Mouse (Mus musculus) induced T-regulatory cell, adult 2 months (primary cell): ENCODE data around the gene Tekt3.

Experiments
- DNase-seq: peaks from one replicate; pipeline ENCODE4 v3.0.0-alpha.2; 2012; ENCODE audit warnings: low read depth

Gene Tekt3

DNA sequence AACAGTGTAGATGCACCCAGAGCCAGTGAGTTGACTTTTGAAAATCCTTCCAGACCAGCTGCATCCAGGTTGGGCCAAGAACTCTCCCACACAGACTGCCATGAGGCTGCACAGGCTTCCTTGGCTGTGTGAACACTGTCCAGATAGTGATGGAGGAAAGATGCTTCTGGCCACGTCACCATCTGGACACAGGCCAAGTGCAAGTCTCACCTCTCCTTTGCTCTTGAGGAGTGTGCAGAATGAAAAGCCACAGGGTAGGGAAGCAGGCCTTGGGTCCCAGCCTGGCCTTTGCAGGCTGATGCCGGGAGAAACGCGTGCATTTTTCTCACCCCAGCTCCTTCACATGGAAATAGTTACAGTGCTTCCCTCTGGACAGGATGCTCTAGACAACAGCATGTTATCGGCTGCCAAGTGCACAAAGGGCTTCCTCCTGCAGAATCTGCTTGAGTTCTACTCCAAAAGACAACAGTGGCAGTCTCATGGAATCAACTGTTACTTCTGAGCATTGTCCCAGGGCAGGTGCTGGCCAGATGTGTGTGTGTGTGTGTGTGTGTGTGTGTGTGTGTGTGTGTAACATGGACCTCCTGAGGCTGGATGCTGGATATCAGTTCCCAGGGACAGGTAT lies 64.5 kb downstream of the Tekt3 start:
- DNase-seq = no peak

DNA sequence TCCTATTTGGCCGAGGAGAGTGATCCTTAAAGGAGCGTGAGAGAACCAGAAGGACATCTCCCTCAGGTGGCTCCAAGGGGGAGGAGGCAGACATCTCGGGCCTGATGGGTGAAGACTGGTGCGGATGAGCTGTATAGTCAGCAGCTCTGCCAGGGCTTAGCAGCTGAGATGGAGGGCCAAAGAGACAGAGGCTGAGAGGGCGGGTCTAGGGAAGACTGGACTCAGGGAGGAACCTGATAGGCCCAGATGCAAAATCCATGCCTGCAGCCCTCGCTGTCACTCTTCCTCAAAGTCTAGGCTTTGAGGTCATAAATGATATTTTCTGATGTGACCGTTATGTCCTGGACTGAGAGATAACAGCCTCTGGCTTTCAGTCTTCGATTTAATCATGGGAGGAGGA lies 65.5 kb downstream of the Tekt3 start:
- DNase-seq = no peak

DNA sequence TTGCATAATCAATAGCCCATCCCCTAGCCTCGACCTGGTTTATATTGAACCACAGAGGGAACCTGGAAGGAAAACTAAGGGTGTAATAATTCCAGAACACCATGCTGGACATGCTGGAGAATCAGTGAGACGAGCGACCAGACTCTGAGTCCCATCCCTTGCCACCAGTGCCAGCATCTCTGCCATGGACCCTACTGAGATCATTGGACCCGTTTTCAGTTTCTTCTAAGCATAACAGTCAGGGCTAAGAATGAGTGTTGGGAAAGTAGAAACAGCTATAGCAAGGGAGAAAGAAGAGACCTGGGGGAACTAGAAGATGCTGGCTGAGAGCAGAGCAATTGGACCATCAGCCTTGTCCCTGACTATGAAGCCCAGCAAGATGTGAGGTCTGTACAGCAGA lies 66.1 kb downstream of the Tekt3 start:
- no peak for DNase-seq

DNA sequence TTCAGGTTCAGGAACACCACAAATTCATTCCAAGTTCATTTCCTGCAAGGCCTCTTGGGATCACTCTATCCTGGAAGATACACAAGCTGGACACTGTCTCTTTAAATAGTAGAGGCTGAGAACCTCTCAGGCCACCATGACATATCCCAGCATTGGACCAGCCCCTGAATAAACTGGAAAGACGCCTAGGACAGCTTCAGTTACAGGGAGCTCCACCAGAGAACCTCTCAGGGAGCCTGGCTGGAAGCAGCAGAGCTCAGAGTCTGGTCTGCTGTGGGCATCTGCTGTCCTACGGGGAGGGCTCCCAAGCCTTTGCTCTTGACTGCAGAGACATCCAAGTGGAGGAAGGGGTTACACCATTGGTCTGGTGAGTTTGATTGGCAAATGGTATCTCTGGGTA lies 67.3 kb downstream of the Tekt3 start, which contains the start of gene Pmp22:
Pmp22 (plus strand) TSS at position 199 of the 400 bp plus-strand sequence.
- DNase-seq = no peak

DNA sequence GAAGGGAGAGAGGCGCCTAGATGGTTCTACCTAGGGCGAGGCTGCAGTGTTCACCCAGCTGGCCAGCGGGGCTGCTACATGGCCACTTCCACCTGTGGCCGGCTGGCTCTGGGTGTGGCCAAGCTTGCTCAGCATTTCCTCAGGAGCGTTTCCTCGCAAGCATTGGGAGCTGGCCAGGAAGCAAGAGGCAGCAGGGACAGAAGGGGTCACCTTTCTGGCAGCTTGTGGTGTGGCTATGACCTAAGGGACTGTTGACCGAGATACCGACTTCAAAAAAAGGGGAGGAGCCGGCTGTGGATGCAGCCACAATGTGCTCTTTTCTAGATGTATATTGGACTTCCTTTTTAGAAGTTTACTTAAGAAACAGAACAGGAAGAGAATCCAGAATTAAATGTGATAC lies 67.9 kb downstream of the Tekt3 start:
- no peak for DNase-seq

DNA sequence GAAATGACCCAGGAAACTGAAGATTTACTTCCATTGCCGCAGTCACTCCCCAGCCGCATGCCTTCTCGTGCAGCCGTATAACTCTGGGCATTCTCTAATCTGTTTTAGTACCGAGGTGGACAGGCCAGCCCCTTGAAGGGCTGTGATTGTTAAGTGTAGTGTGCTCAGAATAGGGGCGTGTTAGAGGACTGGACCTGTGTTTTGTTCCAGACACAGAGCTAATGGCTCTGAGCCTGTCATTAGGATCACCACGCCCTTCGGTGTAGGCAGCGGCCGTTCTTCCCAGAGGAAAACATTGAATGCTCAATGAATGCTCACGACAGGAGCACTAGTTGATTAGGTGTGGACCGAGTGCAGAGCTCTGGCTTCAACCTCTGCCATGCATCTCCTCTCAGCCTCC lies 68.4 kb downstream of the Tekt3 start:
- DNase-seq = no peak

DNA sequence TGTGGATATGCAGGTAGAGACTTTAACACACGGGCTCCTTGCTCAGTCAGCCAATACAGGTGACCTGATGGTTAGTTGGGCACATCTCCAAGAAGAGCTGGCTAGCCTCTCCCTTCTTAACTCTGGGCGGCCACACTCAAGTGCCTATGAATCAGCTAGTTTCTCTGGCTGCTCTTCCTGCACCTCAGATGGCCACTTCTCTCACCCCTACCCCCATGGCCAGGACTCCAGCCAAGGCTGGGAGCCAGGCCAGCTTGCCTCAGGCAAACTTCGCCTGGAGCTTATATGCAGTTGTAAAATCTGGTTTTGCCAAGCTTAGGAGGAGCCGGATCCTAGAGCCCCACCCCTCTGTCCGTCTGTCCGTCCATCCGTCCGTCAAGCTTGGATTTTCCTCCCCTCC lies 69.0 kb downstream of the Tekt3 start:
- DNase-seq = no peak

DNA sequence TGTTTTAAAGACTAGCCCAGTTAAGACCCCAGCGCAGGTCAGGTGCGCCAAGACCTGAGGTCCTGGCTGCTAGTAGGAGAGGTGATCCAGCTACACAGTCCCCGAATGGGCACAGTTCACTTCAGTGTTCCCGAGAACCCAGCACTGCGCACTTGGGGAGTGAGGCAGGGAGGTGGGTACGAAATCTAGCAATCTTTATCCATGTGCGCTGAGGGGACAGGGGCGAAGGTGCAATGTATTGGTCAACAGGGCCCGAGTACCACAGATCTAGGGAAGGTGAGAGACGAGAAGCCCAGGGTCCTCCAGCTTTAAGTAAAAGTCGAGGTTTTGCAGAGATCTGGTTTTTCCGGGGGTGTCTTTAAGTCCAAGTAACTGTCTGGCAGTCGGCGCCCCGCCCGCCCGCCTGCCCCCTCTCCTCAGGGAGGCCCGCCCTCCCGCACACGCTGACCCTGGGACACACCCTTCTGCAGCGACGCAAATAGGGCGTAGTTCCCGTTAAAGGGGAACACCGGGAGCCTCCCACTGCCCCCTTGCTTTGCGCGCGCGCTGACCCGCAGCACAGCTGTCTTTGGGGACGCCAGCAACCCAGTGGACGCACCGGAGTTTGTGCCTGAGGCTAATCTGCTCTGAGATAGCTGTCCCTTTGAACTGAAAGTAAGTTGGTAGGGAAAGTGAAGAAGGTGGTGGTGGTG lies 69.7 kb downstream of the Tekt3 start:
- no peak for DNase-seq

DNA sequence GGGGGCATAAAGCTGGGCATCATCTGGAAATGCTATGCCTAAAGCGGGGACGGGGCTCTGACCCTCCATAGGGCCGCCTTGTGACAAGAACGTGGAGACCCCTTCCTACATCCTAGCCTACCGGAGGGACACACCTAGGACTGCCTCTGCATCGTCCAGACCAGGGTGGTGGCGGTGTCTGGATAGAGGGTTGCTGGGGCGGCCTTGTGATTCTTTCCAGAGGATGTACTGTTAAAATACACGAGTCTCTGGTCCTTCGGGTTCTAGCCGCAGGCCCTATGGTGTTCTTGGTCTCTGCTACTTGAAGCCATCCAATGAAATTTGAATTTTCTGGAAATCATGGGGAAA lies 70.2 kb downstream of the Tekt3 start:
- no peak for DNase-seq

DNA sequence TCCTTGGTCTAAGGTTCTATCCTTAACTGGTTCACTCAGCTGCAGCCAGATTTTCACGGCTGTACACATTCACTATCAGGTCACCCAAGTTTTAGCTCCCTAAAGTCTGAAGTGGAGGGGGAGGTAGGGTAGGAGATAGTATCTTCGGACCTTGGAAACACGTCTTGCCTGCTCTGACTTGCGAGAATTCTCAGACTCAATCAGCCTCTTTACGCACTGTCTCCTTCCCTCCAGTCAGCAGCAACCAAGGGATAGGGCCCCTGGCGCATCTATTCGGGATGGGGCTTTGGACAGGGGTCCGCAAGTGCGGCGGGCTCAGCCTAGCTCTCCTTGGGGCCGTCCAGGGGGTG lies 70.7 kb downstream of the Tekt3 start:
- DNase-seq = no peak

DNA sequence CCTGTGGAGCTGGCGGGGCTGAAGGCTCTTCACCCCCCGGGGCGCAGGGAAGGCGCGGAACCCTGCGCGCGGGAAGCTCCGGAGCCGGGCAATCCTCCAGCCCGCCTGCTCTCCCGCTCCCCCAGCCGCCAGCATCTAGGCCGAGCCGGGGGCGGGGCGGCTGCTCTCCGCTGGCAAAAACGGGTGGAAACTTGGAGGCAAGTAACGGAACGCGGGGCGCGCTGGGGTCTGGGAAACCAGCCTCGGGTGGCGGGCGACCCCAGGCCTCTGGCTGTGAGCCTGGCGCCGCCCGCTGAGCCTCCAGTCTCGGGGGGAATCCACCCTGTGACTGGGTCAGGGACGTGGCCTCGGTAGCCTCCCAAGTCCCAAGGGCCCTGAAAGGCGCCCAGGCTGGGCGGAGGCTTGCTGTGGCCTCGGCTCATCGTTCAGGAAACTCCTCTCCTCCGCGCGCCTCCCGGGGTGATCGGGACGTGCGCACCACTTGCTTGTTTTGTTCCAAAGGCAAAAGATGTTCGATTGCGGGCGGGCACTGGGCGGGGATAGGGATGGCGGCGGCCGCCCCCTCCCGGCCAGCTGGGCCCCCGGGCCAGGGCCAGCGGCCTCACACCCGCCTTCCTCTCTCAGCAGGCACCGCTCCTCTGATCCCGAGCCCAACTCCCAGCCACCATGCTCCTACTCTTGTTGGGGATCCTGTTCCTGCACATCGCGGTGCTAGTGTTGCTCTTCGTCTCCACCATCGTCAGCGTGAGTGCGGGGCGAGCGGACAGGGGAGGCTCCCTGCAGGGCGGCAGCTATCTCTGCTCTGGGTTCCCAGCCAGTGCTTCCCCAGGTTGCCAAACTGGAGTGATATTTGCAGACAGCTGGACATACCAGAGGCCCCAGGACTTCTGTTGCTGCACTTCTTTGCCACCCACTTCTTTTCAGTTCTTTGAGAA lies 71.3 kb downstream of the Tekt3 start:
- no peak for DNase-seq

DNA sequence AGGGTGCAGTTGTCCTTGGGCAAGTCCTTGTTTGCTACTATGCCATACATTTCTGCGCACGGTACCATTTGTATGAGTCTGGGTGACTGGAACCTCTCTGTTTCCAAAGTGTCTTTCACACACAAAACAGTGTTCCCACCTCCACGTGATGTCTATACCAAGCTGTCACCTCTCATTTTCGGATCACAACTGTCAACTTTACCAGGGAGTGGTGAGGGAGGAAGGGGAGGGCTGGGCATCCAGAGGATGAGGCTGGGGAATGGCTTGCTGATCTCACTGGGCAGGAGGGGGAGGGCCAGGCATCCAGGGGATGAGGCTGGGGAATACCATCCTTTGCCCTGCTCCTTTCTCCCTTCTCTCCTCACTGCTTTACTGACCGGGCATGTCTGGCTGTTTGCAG lies 72.6 kb downstream of the Tekt3 start:
- no peak for DNase-seq

DNA sequence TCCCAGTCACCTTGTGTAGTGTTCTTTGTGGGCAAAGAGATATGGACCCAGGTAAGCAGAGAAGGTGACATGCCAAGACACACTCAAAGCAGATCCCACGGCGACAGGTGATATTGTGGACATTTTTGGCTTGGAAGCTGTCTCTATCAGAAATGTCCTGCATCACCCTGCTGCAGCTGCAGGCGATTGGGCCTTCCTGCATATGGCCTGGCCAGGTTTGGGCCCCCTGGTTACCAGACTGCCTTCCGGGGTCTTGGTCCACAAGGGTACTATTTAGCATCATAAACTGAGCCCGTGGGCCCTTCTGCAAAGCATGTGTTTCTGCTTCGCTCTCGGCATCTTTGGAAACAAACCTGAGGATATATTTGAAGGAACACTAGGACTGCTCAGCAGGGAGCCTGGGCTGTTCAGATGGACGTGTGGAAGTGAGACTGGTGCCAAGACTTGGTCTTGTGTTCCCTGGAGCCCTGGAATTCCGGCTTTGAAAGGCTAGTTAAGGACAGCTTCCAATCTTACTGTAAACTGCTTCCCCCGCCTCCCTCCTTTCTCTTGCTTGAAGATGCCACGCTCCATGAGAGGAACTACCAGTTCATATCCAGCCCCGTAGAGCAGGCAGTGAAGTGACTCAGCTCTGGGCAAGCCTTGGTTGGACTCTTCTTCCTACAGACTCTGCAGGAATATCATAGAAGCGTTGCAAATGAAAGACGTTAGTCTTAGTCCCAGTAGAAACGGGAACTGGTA lies 73.5 kb downstream of the Tekt3 start:
- no peak for DNase-seq

DNA sequence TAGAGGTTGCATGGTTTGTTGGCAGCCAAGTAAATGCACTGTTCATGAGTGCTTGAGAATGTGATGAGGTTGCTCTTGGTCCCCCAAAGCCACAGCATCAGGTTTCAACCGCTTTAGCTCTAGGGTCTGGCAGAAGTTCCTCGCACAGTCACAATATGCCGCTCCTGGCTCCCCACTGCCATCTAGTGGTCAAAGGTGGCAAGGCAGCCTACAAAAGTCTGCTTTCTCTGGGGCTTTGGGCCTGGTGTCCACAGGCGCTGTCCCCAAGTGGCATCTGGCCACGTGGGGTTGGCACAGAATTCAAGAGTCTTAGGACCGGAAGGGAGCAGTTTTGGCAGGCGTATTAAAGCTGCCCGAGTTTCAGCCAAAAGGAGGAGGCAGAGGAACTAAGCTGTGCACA lies 74.2 kb downstream of the Tekt3 start:
- DNase-seq = peak; percentile 71

DNA sequence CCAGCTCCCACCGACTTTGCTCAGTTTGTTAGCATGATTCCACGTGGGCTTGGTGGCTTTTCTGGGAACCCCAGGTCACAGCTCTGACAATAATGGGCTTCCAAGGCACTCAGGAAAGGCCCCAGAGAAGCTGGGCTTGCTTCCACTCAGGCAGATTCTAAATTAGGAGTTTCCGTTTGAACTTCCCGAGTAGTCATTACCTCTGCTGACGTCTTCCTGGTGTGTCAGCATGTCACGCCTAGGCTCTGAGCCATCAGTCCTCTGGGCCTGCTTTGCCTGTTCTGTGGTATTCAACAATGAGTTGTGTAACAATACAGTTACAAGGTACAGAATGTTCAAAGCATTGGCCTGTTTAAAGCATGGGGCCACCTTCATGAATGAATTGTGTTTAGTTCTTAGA lies 74.8 kb downstream of the Tekt3 start:
- DNase-seq = no peak

DNA sequence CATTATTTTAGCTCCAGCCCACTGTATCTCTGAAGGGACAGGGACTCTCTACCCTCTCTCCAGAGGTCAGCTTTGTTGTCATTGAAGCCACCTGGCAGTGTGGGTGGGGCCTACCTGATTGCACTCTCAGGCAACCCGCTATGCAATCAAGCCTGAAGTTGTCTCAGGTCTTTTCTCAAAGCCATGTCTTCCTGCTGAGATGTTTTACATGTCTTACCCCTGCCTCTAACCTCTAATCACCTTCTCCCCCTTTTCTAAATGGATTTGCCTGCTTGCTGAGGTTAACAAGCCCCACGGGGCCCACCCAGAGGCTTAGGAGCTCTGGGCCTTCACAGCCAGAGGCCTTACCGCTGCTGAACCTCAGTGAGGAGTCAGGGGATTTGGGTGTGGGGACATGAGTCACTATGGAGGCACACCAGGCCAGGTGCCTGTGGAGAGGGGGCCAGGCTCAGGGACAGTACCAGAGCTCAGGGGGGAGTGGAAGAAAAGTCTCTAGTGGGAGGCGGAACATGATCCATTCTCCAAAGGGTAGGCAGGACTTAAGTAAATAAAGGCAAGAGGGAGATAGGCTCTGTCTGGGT lies 75.5 kb downstream of the Tekt3 start:
- no peak for DNase-seq

DNA sequence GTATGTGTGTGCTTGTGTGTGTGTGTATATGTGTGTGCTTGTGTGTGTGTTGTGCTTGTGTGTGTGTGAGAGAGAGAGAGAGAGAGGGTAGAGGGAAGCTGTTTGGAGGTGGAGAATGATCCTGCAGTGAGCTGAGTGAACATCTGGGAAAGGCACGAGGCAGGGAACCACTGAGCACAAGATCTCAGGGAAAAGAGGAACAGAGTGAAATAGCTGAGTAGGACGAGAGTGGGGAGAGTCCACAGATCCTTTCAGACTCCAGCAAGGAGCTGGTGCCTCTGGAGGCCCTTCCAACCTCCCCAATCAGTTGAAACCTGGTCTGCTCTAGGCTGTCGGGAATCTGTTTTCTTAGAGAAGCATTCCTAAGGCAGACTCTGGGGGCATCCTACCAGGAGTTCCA lies 77.3 kb downstream of the Tekt3 start:
- no peak for DNase-seq

DNA sequence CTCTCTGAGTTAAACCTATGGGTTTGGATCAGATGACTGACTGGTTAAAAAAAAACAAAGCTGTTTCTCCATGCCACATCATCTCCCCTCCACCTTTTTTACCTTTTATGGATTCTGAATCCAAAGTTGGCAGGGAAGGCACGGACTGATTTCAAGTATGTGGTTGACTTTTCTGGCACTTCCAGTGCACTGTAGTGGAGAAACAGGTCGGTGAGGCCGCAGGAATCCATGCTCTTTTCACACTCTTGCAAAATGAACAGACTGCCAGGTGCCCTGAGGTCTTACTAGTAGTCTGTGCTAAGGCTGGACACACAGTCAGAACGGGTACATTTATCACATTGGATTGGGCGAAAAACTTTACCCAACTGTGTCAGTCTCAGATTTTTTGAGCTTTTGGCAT lies 80.9 kb downstream of the Tekt3 start:
- no peak for DNase-seq

DNA sequence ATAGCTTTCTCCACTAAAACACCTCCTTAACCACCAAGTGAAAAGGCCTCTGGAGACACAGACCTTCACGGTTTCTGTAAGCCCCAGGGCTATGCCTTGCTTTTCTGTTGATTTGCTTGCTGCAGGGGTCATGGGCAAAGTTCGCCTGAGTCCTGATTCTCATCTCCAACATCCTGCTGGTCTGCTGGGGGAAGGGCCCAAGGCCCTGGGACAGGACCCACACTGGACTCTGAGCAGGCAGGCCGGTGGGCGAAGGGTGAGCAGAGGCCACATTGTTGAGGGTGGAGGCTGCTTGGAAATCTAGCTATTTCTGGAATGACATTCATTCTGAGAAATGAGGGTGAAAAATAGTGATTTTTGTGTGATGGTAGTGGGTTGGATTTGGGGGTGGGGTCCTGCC lies 81.4 kb downstream of the Tekt3 start:
- no peak for DNase-seq

DNA sequence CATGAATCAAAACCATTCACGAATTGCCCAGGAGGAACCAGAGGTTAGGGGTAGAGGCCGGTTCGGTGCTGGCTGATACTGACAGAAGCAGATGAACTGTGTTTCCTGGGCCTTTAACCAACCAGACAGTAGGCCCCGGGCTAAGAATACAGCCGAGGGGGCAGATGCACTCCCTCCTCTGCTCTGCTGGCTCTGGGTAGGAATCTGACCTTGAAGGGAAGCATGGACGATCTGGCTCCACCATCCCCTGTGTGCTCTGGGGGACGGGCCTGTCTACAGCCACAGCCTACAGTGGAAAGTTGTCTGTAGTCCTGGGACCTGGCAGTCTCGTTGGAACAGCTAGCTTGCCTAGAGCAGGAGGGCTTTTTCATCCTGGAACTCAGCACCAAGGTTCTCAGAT lies 82.0 kb downstream of the Tekt3 start:
- no peak for DNase-seq
